Mouse (Mus musculus) bone marrow macrophage, adult 2 months (primary cell): Measurements from ENCODE around the gene 1110008P14Rik. TPM values are rescaled to one million over a fixed set of nuclear protein-coding genes. Genes with fewer than 3 reads are reported as not detected.

Source experiments
- H3K27ac ChIP-seq: 2 replicates; pipeline ENCODE4 v1.5.1; 2012; ENCODE audit warnings: low read depth, low read length; ENCODE audit not compliant: insufficient read depth
- H3K4me1 ChIP-seq: 2 replicates; pipeline ENCODE4 v1.6.1; 2012; ENCODE audit warnings: low read length; ENCODE audit not compliant: control insufficient read depth, insufficient read depth
- H3K4me3 ChIP-seq: 2 replicates; pipeline ENCODE4 v1.5.1; 2012; ENCODE audit warnings: mild to moderate bottlenecking, low read length, moderate library complexity; ENCODE audit not compliant: insufficient read depth
- CTCF ChIP-seq: IDR thresholded peaks from 2 replicates; pipeline ENCODE4 v1.5.1; 2012; ENCODE audit warnings: low read depth, mild to moderate bottlenecking, low read length, moderate library complexity
- POLR2A ChIP-seq: IDR thresholded peaks from 2 replicates; pipeline ENCODE4 v1.6.1; 2012; ENCODE audit warnings: mild to moderate bottlenecking, low read depth, low read length, borderline replicate concordance
- polyA plus RNA-seq: library from polyadenylated mRNA; stranded (reverse); fragments of >200 nt; gene quantifications from 2 replicates; pipeline ENCODE4 v1.2.4, GENCODE M21; 2012; ENCODE audit not compliant: missing spikeins, insufficient read depth, insufficient read length

Gene 1110008P14Rik
- polyA plus RNA-seq, 1 experiment = 53.8 TPM

GRCm38 (mm10) chr2:32411407-32411806 lies 29.7 kb upstream of the 1110008P14Rik start:
- H3K4me3 ChIP-seq = no peak overlapping the region
- no peak overlapping the region for H3K27ac ChIP-seq
- no peaks in the 10 kb centered on the region for H3K4me1 ChIP-seq
- TF ChIP-seq CTCF = no peak
- TF ChIP-seq POLR2A = no peak

DNA sequence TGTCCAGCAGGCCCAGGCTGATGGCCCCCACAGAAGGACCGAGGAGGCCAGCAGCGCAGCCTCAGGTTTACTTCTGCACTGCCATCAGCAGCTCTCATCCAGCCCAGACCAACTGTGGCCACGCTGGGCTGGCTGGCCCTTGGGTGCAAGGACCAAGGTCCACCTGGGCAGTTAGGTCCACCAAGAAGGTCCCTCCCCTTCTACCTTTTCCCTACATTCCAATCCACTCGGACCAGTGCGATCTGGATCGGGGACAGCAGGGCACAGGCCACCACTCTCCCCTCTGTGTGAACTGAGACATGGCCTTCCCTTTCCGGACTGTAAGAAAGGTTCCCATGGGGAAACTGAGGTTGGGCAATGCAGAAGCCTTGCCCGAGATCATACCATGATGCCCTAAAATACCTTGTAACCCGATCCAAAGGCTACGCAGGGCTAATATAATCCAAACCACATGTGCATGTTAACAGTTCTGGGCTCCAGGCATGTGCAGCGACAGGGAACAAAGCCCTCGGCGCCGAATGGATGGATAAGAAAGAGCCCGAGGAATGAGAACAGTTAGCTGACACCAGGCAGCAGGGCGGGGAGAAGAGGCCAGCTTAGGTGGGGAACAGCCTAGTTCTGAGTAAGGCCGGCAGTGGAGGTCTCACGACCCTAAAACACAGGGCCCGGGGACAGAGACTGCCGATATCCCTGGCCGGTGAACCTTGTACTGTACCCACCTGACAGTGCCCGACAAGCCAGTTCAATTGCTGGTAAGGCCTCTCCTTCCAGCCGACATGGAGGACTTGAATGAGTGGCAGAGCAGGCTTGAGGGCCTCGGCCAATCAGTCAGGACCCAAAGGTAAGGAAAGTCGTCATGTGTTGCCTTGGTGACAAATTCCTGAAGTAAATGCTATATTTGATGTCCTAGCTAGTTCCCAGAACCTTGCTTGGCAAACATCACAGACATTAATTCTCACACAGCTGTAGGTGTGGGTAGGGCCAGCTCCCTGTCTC lies 27.0 kb upstream of the 1110008P14Rik start:
- H3K4me3 ChIP-seq = no peak overlapping the region
- TF ChIP-seq POLR2A = no peak
- TF ChIP-seq CTCF = no peak
- H3K27ac ChIP-seq = no peak overlapping the region
- no peaks in the 10 kb centered on the region for H3K4me1 ChIP-seq

- H3K4me3 ChIP-seq = no peak overlapping the region
- no peak overlapping the region for H3K27ac ChIP-seq
- no peak for TF ChIP-seq POLR2A
- no peak for TF ChIP-seq CTCF
- no peaks in the 10 kb centered on the region for H3K4me1 ChIP-seq
These were observed 25.5 kb upstream of the 1110008P14Rik start for GRCm38 (mm10) chr2:32407144-32407824.

GRCm38 (mm10) chr2:32404663-32405062 lies 22.9 kb upstream of the 1110008P14Rik start:
- no peaks in the 10 kb centered on the region for H3K4me1 ChIP-seq
- H3K27ac ChIP-seq = no peak overlapping the region
- no peak overlapping the region for H3K4me3 ChIP-seq
- TF ChIP-seq POLR2A (no peak), CTCF (peak; percentile 100)

GRCm38 (mm10) chr2:32396695-32397094 lies 15.0 kb upstream of the 1110008P14Rik start:
- TF ChIP-seq POLR2A (no peak), CTCF (no peak)
- H3K27ac ChIP-seq = peak overlapping the region; percentile 89
- peak overlapping the region; percentile 85 for H3K4me3 ChIP-seq
- H3K4me1 ChIP-seq = peaks cover 4% of the 10 kb centered on the region; the same call in 1 of the 2 replicates

GRCm38 (mm10) chr2:32395946-32396621 lies 14.3 kb upstream of the 1110008P14Rik start:
- Histone ChIP-seq H3K27ac (peak overlapping the region; percentile 89), H3K4me1 (peaks cover 4% of the 10 kb centered on the region; the same call in 1 of the 2 replicates), H3K4me3 (peak overlapping the region; percentile 85)
- TF ChIP-seq CTCF (no peak), POLR2A (no peak)

DNA sequence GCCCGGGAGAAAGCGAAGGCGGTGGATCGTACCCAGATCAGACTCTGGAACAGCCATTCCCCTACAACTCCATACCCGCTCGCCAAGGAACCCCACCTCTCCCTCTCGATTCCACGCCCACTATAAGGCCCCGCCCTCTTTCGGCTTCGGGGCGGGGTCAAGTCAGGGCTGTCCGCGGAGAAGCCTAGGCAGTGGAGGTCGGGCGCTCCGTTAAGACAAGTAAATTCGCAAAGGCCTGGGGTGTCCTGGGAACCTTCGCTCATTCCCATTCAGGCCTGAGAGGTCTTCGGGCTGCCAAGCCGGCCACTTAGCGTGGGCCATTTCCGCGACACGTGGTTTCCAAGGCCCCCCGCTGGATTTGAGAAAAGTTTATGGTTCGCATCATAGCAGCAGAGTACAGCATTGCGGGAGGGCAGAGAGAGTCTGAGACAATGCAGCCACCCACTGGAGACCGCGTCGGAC lies 13.8 kb upstream of the 1110008P14Rik start, which contains the start of gene Ptges2:
Gene Ptges2, plus strand, starts transcription at position 413 of the 462 bp plus-strand sequence.
- H3K27ac ChIP-seq = peak within 1 kb of the TSS; percentile 89
- TF ChIP-seq CTCF (no peak), POLR2A (no peak)
- peaks cover 4% of the 10 kb centered on the region; the same call in 1 of the 2 replicates for H3K4me1 ChIP-seq
- peak within 1 kb of the TSS; percentile 85 for H3K4me3 ChIP-seq

GRCm38 (mm10) chr2:32394973-32395372 lies 13.2 kb upstream of the 1110008P14Rik start:
- Histone ChIP-seq H3K27ac (peak overlapping the region; percentile 28; the same call in 1 of the 2 replicates), H3K4me3 (peak overlapping the region; percentile 85), H3K4me1 (peaks cover 4% of the 10 kb centered on the region; the same call in 1 of the 2 replicates)
- TF ChIP-seq POLR2A = no peak
- TF ChIP-seq CTCF = peak; percentile 39

DNA sequence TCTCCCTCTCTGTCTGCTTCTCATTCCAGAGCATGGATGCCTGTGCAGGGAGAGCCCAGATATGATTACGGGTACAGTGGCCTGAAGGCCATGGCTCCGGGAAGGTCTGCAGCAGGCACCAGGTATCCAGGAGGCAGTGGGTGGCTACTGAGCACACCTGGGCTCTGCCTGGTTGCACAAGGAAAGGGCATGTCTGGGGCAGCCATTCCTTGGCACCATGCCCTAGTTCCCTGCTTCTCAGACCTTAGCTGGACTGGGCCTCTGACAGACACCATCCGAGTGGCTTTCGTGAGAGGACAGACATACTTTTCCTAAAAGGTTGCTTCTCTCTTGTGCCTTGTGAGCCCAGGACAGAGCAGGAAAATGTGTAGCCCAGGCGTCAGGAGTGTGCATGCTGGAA lies 10.3 kb upstream of the 1110008P14Rik start:
- Histone ChIP-seq H3K4me3 (no peak overlapping the region), H3K27ac (no peak overlapping the region), H3K4me1 (peaks cover 16% of the 10 kb centered on the region)
- TF ChIP-seq POLR2A = no peak
- TF ChIP-seq CTCF = no peak
